Mouse (Mus musculus): ENCODE results near the gene Myo3b.
"Not testable (repeated sequence)": the region's sequence is repeated elsewhere in the genome, so short reads cannot be mapped to it uniquely, and the experiment has no call there.

Myo3b gene

DNA sequence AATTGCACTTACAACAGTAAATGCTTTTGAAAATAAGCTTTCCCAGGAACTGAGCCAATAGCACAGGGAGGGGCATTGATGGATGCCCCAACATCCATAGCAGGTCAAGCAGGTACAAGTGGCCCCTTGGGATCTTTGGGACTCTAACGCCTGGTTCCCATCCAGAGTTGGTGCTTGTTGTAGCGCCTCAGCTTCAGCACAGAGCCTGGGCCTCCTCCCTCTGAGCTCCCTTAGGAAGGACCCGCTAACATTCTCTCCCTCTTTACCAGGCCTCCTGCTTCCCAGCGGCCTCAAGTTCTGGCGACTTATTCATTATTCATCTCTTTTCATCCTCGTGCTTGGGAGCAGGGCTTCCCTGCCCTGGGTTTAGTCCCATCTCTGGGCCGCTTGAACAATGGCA is at the start of gene Myo3b:
Gene Myo3b (plus strand): TSS at position 375 of the 400 bp plus-strand sequence.
- in situ Hi-C loops (cut with MboI), result no loop called here

DNA sequence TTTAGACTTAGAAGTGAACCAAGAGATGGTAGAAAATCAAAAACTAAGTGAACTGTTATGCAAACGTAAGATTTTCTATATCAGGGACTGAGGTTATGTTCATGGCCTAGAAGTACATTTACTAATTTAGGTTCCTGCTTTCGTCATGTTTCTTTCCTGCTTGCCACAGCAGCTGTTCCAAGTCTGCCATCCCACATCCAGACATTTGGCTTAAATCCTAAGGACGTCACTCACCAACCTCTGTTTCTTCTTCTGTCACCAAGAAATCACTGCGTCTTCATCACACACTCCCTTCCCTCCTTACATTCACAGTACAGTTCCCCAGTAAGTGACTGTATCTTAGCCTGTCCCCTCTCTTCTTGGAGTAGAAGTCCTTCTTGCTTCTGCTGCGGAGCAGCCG is 49.7 kb upstream of the Myo3b start:
- in situ Hi-C loops (cut with MboI), result no loop called here

DNA sequence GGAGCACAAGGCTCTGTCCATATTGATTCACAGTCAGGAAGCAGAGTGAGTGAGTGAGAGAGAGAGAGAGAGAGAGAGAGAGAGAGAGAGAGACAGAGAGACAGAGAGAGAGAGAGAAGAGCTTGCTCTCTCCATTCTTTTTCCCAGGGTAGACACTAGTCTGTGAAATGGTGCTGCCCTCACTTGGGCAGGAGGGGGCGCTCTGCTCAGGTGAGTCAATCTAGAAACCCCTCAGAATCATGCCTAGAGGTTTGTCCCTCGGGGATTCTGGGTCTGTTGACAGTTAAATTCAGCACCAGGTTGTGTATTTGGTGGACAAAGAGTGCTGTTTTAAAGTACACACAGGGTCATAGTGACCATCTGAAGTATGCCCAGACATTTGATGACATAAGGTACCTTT is 48.3 kb upstream of the Myo3b start:
- in situ Hi-C loops (cut with MboI), result no loop called here

- in situ Hi-C loops (cut with MboI), result not testable (repeated sequence)
These were observed 44.7 kb upstream of the Myo3b start for GRCm38 (mm10) chr2:69994082-69994736.

DNA sequence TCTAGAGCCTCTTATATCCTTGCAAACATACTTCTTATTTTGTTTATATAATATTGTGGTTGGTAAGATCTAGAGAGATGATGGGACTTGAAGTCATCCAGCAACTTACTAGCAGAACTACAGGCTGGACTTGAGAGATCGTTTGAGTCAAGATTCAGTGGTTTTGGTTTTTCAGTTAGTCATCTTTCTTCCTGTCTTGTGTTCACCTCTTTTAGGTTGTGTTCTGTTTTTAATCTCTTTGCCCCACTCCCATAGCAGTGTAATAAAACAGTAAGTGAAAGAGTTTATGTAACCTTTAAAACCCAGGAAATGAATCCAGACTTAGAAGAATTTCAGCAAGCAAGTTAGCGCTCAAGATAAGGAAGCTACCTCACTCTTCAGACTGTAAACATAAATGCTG is 44.1 kb upstream of the Myo3b start:
- in situ Hi-C loops (cut with MboI), result no loop called here

GRCm38 (mm10) chr2:69999097-69999770 is 39.7 kb upstream of the Myo3b start:
- in situ Hi-C loops (cut with MboI), result no loop called here

GRCm38 (mm10) chr2:70000316-70000715 is 38.6 kb upstream of the Myo3b start:
- in situ Hi-C loops (cut with MboI), result no loop called here

DNA sequence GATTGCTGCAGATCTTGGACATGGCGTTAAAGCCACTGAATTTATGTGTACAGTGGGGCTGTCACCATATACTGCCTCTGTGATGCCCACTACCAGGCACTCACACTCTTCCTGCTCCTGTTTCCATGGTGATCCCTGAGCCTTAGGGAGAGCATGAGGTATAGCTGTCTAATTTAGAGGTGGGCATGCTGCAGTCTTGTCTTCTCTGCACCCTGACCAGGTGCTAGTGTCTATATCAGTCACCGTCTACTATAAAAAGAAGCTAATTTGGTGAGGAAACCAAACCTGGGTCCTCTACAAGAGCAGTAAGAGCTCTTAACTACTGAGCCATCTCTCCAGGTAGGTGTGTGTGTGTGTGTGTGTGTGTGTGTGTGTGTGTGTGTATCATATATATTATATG is 32.4 kb upstream of the Myo3b start:
- in situ Hi-C loops (cut with MboI), result no loop called here

- in situ Hi-C loops (cut with MboI), result no loop called here
These were observed 26.0 kb upstream of the Myo3b start for GRCm38 (mm10) chr2:70012941-70013340.

DNA sequence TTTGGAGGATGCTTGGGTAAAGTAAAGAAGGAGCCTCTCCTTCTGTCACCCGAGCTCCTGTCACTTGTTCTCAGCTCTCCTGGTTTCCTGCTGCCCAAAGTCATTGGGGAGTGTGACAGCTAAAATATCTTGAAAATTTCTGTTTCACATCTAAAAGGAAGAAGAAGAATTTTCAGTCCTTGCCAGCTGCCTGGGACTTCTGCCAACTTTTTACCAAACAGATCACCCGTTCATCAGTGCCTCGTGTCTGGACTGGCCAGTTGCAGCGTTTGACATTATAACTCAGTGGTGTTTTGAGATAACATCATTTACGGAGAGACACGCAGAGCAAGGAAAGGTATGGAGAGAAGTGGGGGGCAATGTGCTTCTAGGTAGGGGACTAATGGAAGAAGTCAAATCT is 20.7 kb upstream of the Myo3b start:
- in situ Hi-C loops (cut with MboI), result no loop called here

DNA sequence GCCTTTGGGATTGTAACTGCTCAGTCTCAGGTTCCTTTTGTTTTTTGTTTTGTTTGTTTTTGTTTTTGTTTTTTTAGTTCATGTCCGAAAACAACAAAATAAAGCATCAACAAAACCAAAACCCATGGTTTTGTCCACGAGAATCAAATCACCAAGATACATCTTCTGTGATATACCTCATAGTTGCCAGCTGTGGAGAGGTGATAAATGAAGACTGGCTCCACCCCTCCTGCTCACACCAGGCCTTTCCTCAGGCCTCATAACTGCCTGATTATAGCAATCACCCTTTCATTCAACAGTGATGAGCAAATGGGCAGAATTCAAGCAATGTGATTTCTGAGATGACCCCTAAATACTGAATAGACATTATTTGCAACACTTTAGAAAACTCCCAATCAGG is 14.5 kb upstream of the Myo3b start:
- in situ Hi-C loops (cut with MboI), result no loop called here

- in situ Hi-C loops (cut with MboI), result no loop called here
These were observed 13.2 kb upstream of the Myo3b start for GRCm38 (mm10) chr2:70025711-70026110.

- in situ Hi-C loops (cut with MboI), result no loop called here
These were observed 7.5 kb upstream of the Myo3b start for GRCm38 (mm10) chr2:70031472-70031871.

DNA sequence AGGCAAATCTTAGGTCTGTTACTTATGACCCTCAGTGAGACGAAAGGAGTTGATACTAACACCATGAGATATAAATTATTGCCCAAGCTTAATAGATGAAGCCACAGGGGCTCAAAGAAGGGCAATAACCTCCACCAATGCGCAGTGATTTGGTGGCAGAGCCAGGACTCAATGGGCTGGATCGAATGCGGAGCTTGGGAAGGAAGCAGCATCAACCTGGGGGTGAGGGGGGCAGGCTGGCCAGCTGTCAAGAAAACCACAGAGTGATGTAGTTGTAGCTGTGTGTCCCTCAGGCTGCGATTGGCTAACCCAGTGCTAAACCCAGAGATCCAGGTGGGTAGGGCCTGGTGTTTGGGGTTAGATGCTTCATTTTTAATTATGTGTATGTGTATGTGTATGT is 4.0 kb upstream of the Myo3b start:
- in situ Hi-C loops (cut with MboI), result no loop called here

- in situ Hi-C loops (cut with MboI), result no loop called here
These were observed 3.6 kb upstream of the Myo3b start for GRCm38 (mm10) chr2:70035358-70035757.

GRCm38 (mm10) chr2:70037221-70037620 is 1.7 kb upstream of the Myo3b start:
- in situ Hi-C loops (cut with MboI), result no loop called here

- in situ Hi-C loops (cut with MboI), result no loop called here
These were observed 5.5 kb downstream of the Myo3b start for GRCm38 (mm10) chr2:70044466-70044865.

DNA sequence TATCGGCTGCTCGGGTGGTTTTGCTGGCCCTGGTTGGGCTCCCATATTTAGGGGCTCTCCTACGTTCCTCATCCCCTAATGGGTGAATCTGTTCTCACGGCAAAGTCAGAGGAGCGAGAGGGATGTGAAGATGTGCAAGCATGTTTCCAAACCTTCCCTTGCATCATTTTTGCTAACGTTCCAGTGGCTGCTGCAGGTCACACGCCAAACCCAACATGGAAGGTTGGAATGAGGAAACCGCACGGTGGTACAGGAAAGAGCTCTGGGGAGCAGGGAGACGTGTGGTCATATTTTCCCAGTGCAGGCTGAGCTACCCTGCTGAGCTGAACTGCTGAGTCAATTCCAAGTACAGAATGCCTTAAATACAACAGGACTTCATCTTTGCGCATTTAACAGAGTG is 8.9 kb downstream of the Myo3b start:
- in situ Hi-C loops (cut with MboI), result no loop called here

GRCm38 (mm10) chr2:70053803-70054202 is 14.9 kb downstream of the Myo3b start:
- in situ Hi-C loops (cut with MboI), result no loop called here

- in situ Hi-C loops (cut with MboI), result no loop called here
These were observed 19.3 kb downstream of the Myo3b start for GRCm38 (mm10) chr2:70058201-70058600.

- in situ Hi-C loops (cut with MboI), result no loop called here
These were observed 21.7 kb downstream of the Myo3b start for GRCm38 (mm10) chr2:70060359-70061345.

GRCm38 (mm10) chr2:70065116-70065515 is 26.2 kb downstream of the Myo3b start:
- in situ Hi-C loops (cut with MboI), result no loop called here

Data from mature B cell (primary cell).